Mouse (Mus musculus): Measurements from ENCODE around the gene Meig1. TPM values are rescaled to one million over a fixed set of nuclear protein-coding genes. Genes with fewer than 3 reads are reported as not detected.

The Meig1 gene
- polyA plus RNA-seq (2016; fragmentation: Nextera tagmentation; extraction: Ambion mirVana): 0.41 and 0.84 TPM in 2 replicates

DNA sequence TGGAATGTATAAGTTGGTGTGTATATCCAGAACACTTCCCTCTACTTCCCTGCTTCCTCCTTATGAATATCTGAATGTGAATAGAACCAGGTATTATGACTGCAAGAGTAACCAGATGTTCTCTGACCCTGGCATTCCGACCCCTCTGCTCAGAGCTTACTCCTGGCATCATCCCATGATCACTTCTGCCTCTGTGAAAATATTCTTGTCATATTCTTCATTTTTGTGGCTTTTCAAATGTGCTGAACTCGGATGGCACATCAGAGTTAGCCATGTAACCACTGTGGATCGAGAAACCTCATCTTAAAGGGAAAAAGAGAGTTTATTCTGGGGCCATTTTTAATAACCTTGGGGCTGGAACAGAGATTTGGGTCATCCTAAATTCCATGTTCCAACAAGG, at the start of gene Meig1:
Gene Meig1 (minus strand): TSS at position 101 of the 400 bp plus-strand sequence.
- peaks cover 14% of the 10 kb centered on the region for H3K27me3 ChIP-seq (replicated peaks; ENCODE audit: low read depth, poor library complexity, severe bottlenecking)
- 73% methylated on average over 3 of the region's 3 CpGs for WGBS
- peak within 1 kb of the TSS; percentile 79 for H3K4me3 ChIP-seq

DNA sequence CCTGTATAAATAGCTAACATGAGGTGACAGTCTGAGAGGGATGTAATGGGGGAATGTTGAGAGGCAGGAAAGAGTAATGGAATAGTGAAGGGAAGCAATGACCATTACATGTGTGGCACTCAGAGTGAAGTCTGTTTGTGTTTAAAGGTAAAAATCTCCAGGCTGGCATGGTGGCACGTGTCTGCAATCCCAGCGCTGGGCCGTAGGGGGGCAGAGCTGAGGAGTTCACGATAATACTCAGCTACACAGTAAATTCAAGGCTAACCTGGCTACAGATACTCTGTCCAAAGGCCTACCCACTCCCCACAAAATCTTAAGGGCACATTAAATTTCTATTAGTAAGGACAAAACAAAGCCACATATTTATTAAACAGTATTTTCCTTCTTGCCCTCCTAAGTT, 34.1 kb upstream of the Meig1 start:
- Histone ChIP-seq H3K4me1 (no peaks in the 10 kb centered on the region), H3K27ac (replicated peaks) (no peak overlapping the region), H3K9me3 (no peaks in the 10 kb centered on the region), H3K36me3 (replicated peaks) (peaks cover 96% of the 10 kb centered on the region), H3K4me3 (no peak overlapping the region), H3K27me3 (replicated peaks; ENCODE audit: low read depth, poor library complexity, severe bottlenecking) (no peaks in the 10 kb centered on the region)
- no peak for DNase-seq (ENCODE audit: low spot score)
- 80% methylated on average over 4 of the region's 4 CpGs for WGBS

More for the DNA sequence above, at the start of gene Meig1:
- no peak for DNase-seq (ENCODE audit: low spot score)
- H3K4me1 ChIP-seq: peaks cover 21% of the 10 kb centered on the region
- no peaks in the 10 kb centered on the region for H3K36me3 ChIP-seq (replicated peaks)
- H3K9me3 ChIP-seq: no peaks in the 10 kb centered on the region
- H3K27ac ChIP-seq (replicated peaks): no peak within 1 kb of the TSS

DNA sequence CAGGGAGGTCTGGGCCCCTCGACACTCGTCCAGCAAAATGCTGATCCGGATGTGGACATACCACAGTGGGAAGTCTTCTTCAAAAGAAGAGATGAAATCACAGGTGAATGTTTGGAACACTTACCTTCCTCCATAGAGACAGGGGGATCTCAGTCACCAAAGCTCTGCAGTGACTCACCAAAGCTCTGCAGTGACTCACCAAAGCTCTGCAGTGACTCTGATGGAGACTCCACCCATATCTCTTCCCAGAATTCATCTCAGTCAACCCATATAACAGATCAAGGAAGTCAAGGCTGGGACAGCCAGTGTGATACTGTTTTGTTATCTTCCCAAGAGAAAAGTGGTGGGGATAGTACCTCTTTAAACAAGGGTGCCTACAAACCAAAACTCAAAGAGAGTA, 30.6 kb upstream of the Meig1 start:
- no peak for DNase-seq (ENCODE audit: low spot score)
- WGBS: 91% methylated on average over 3 of the region's 3 CpGs

DNA sequence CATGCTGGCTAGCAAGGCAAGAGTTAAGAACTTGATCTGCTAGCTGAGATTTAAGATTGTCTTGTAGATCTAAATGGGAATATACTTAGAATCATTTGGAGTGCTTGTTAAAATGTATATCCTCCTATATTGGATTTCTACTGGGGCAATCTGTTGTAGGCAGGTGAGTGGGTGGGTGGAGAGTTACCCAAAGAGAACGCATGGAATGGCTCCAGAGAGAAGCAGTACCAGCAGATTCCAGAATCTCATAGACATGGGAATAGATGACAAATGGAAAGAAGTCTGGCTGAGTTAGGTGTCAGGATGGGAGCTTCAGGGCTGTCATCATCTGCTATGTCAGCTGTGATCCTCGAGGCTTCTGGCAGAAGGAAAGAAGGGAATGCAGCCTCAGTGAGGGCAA, 27.0 kb upstream of the Meig1 start:
- no peaks in the 10 kb centered on the region for H3K4me1 ChIP-seq

More for the DNA sequence above, 30.6 kb upstream of the Meig1 start:
- H3K27ac ChIP-seq (replicated peaks): no peak overlapping the region
- H3K27me3 ChIP-seq (replicated peaks; ENCODE audit: low read depth, poor library complexity, severe bottlenecking): no peaks in the 10 kb centered on the region
- H3K36me3 ChIP-seq (replicated peaks): peaks cover 80% of the 10 kb centered on the region
- H3K4me3 ChIP-seq: no peak overlapping the region
- no peaks in the 10 kb centered on the region for H3K9me3 ChIP-seq
- H3K4me1 ChIP-seq: no peaks in the 10 kb centered on the region

DNA sequence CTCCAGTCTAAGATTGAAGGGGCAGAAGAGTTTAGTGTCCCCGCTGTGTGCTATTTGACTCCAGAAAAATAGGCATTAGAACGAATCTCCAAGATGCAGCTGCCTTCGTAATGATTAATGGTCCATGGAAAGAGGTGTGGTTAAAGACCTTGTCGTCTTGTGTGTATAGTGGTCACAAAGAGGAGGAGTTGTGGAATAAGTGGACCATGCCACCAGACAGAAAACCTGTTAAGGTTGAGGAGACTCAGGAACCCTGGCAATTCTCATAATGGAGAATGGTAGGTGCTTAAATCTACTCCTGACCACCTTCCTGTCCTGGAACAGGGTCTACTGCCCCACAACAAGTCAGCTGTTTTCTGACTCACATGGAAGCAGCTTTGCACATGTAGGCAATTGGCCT, 23.5 kb upstream of the Meig1 start:
- H3K36me3 ChIP-seq (replicated peaks): peaks cover 25% of the 10 kb centered on the region
- H3K27ac ChIP-seq (replicated peaks): no peak overlapping the region
- DNase-seq (ENCODE audit: low spot score): no peak
- H3K9me3 ChIP-seq: no peaks in the 10 kb centered on the region
- no peak overlapping the region for H3K4me3 ChIP-seq
- 95% methylated on average over 4 of the region's 4 CpGs for WGBS
- no peaks in the 10 kb centered on the region for H3K4me1 ChIP-seq
- H3K27me3 ChIP-seq (replicated peaks; ENCODE audit: low read depth, poor library complexity, severe bottlenecking): no peaks in the 10 kb centered on the region

More for the DNA sequence above, 27.0 kb upstream of the Meig1 start:
- WGBS: 81% methylated on average over 2 of the region's 2 CpGs
- Histone ChIP-seq H3K36me3 (replicated peaks) (peaks cover 45% of the 10 kb centered on the region), H3K4me3 (no peak overlapping the region), H3K27ac (replicated peaks) (no peak overlapping the region), H3K27me3 (replicated peaks; ENCODE audit: low read depth, poor library complexity, severe bottlenecking) (no peaks in the 10 kb centered on the region), H3K9me3 (no peaks in the 10 kb centered on the region)
- no peak for DNase-seq (ENCODE audit: low spot score)

DNA sequence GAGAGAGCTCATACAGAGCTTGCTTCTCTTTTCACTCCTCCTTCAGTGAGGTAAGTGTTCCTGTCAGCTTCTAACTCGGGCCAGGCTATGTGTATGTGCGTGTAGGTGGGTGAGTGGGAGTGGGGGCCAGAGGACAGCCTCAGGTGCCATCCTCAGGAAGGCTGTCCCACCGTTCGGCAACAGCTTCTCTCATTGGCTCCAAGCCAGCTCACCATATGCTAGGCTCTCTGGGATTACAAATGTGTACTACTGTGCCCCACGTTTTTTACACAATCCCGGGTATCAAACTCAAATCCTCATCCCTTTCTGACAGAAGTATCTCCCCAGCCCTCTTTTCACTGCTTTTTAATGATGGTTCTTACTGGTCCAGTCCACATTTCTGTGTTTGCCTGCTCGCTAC, 21.8 kb upstream of the Meig1 start:
- no peak overlapping the region for H3K27ac ChIP-seq (replicated peaks)
- H3K27me3 ChIP-seq (replicated peaks; ENCODE audit: low read depth, poor library complexity, severe bottlenecking): no peaks in the 10 kb centered on the region
- H3K36me3 ChIP-seq (replicated peaks): peaks cover 11% of the 10 kb centered on the region
- no peaks in the 10 kb centered on the region for H3K9me3 ChIP-seq
- DNase-seq (ENCODE audit: low spot score): no peak
- no peaks in the 10 kb centered on the region for H3K4me1 ChIP-seq
- WGBS: 86% methylated on average over 7 of the region's 7 CpGs
- H3K4me3 ChIP-seq: no peak overlapping the region

DNA sequence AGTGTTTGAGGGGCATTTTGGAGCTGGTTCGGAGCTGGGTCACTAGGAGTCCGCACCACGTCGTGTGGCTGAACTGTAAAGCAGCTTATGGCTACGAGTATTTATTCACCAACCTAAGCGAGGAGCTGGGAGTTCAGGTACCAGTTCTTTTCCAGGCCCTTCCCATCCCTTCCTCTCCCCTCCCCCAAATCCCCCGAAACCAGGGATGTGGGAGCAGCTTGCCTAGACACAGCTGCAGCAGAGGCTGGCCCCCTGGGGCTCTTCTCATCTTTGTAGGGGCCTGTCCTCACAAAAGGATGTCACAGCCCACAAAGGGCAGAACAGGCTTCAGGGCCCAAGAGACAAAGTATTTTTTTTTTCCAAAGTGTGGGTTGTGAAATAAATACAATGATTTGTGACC, 15.5 kb upstream of the Meig1 start:
- no peak overlapping the region for H3K27ac ChIP-seq (replicated peaks)
- H3K36me3 ChIP-seq (replicated peaks): no peaks in the 10 kb centered on the region
- no peak overlapping the region for H3K4me3 ChIP-seq
- no peaks in the 10 kb centered on the region for H3K27me3 ChIP-seq (replicated peaks; ENCODE audit: low read depth, poor library complexity, severe bottlenecking)
- no peaks in the 10 kb centered on the region for H3K4me1 ChIP-seq
- no peaks in the 10 kb centered on the region for H3K9me3 ChIP-seq
- no peak for DNase-seq (ENCODE audit: low spot score)
- 32% methylated on average over 7 of the region's 7 CpGs for WGBS

DNA sequence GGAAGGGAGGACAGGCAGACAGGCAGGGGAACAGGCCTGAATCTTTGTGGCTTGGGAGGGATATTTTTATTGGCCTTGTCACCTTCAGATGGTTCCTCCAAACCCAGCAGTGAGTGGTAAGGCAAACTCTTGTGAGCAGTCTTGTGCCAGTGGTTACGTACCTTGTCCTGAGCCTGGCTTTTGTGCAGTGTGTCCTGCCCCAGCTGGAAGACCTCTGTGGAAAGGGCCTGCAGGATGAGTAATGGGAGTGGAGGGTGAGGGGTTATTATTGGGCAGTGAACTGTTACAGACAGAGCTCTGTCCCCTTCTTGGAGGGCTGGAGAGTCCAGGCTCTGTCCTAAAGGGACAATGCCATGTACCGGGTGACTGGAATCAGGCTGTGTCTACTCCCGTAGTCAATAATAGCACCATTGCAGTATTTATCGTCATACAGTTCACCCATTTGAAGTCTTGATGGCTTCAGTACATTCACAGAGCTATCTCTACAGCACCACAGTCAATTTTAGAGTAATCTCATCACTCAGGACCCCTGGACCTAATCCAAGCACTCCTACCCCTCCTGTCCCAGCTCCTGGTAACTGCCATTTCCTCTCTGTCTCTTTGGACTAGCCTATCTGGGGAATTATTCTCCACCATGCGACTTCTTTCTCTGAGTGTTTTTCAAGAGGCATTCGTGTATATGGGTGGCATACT, 13.1 kb upstream of the Meig1 start:
- Histone ChIP-seq H3K27ac (replicated peaks) (no peak overlapping the region), H3K36me3 (replicated peaks) (no peaks in the 10 kb centered on the region; the same call in 1 of the 2 replicates), H3K4me3 (no peak overlapping the region), H3K9me3 (no peaks in the 10 kb centered on the region), H3K4me1 (no peaks in the 10 kb centered on the region), H3K27me3 (replicated peaks; ENCODE audit: low read depth, poor library complexity, severe bottlenecking) (no peaks in the 10 kb centered on the region)
- 88% methylated on average over 6 of the region's 6 CpGs for WGBS
- no peak for DNase-seq (ENCODE audit: low spot score)

DNA sequence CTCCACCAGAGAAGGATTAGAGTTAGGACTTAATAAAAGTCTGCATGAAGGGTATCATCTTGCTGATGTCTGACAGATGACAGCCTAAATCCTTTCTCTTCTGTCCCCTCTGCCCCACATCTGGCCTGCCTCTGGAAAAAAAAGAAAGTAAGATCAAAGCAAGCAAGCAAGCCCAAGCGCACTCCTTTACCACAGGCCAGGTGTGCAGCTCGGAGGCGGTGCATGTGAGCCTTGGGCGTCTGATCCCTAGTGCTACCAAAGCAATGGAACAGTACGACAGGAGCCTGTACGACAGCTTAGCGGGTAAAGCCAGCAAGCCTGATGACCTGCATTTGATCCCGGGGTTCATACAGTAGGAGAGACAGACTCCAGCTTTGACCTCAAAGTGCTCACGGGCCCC, 8.5 kb upstream of the Meig1 start:
- WGBS: 85% methylated on average over 9 of the region's 9 CpGs
- Histone ChIP-seq H3K4me1 (no peaks in the 10 kb centered on the region), H3K36me3 (replicated peaks) (no peaks in the 10 kb centered on the region; the same call in 1 of the 2 replicates), H3K27ac (replicated peaks) (no peak overlapping the region), H3K4me3 (no peak overlapping the region), H3K9me3 (no peaks in the 10 kb centered on the region), H3K27me3 (replicated peaks; ENCODE audit: low read depth, poor library complexity, severe bottlenecking) (no peaks in the 10 kb centered on the region)
- DNase-seq (ENCODE audit: low spot score): peak; percentile 16

DNA sequence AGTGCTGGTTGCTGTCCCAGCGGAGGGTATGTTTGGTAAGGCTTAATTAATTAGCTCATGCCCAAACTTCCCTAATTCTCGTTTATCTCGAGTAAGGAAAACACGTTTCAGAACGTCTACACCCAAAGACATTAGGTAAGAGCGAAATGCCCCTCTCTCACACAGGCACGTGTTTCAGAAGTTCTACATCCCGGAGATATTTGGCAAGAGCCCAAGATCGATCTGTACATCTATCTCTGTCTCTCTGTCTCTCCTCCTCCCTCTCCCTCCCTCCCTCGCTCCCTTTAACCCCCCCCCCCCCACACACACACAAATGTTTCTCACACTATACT, 2.1 kb upstream of the Meig1 start:
- peak overlapping the region; percentile 79 for H3K4me3 ChIP-seq
- 0 out of 2 replicates have a peak overlapping the region, but pooled peaks have one; percentile 37 for H3K27ac ChIP-seq (replicated peaks)
- H3K36me3 ChIP-seq (replicated peaks): no peaks in the 10 kb centered on the region
- peaks cover 17% of the 10 kb centered on the region for H3K4me1 ChIP-seq
- no peaks in the 10 kb centered on the region for H3K9me3 ChIP-seq
- H3K27me3 ChIP-seq (replicated peaks; ENCODE audit: low read depth, poor library complexity, severe bottlenecking): no peaks in the 10 kb centered on the region; the same call in 1 of the 2 replicates
- 14% methylated on average over 9 of the region's 10 CpGs for WGBS
- DNase-seq (ENCODE audit: low spot score): no peak

DNA sequence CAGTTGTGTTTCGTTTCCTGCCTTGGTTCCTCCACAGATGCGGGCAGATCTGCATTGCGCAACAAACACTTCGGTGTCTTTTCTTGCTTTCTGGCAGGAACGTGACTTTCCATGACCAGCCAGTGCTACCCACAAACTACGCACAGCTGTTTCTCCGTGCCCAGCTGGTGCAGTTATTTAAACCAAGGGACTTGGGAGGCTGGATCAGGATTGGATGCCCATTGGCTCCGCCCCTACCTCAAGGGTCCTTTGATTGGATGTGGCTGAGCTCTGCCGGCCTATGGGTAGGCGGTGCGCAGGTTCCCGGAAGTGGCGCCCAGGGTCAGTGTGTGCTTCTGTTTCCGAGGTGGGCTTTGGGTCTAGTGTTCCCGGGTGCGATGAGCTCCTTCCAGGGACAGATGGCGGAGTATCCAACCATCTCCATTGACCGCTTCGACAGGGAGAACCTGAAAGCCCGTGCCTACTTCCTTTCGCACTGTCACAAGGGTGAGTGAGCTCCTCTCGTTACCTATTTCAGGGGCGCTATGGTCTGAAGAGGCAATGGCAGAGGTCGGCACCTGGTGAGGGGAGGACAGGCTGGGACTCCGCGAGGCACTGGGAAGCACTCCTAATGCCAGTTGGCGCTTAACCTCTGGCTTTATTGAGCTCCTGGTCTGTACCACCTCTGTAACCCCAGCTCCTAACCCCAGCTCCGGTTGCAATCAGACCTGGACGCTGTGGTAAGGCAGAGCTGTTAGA, 1.6 kb upstream of the Meig1 start, which contains the start of gene Dclre1c:
Gene Dclre1c (plus strand): TSS at position 291 of the 738 bp plus-strand sequence.
- peak; percentile 92 for DNase-seq (ENCODE audit: low spot score)
- Histone ChIP-seq H3K4me1 (peaks cover 18% of the 10 kb centered on the region), H3K27ac (replicated peaks) (peak within 1 kb of the TSS; percentile 37), H3K27me3 (replicated peaks; ENCODE audit: low read depth, poor library complexity, severe bottlenecking) (no peaks in the 10 kb centered on the region; the same call in 1 of the 2 replicates), H3K9me3 (no peaks in the 10 kb centered on the region), H3K36me3 (replicated peaks) (no peaks in the 10 kb centered on the region), H3K4me3 (peak within 1 kb of the TSS; percentile 79)
- WGBS: 2% methylated on average over 29 of the region's 29 CpGs

DNA sequence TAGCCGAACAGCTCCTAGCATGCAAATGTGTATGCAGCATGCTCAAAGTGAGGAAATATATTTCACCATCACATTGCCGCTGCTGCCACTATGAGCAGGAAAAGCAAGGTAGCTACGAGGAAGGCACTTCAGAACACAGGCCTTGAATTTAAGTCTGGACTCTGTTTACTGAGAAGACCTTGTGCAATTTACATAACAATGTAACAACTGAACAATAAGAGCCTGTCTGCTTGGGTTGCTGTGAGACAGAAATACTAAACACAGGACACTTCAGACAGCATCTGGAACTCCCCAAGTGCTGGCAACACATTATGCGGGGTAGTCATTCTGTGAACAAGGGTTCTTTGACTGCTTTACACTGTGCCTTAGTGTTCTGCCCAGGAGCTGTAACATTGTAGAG, 2.3 kb downstream of the Meig1 start:
- 57% methylated on average over 4 of the region's 4 CpGs for WGBS
- H3K4me3 ChIP-seq: no peak overlapping the region
- no peak for DNase-seq (ENCODE audit: low spot score)
- H3K4me1 ChIP-seq: peaks cover 21% of the 10 kb centered on the region
- no peaks in the 10 kb centered on the region for H3K36me3 ChIP-seq (replicated peaks)
- H3K27me3 ChIP-seq (replicated peaks; ENCODE audit: low read depth, poor library complexity, severe bottlenecking): peaks cover 29% of the 10 kb centered on the region
- H3K9me3 ChIP-seq: no peaks in the 10 kb centered on the region
- no peak overlapping the region for H3K27ac ChIP-seq (replicated peaks)
